Mouse (Mus musculus) mouse trophoblast stem cell (cell line): Measurements from ENCODE around the gene Tmem119.
"Not testable (repeated sequence)": the region's sequence is repeated elsewhere in the genome, so short reads cannot be mapped to it uniquely, and the experiment has no call there.

ENCODE experiments used
- in situ Hi-C, 2 experiments: fragments of 300-500 bp; cut with MseI, MboI; formaldehyde crosslinking; loops; 2 replicates in 1 of 2; 3 replicates in 1 of 2; pipeline ENCODE4 v1.15.1; 2025

Tmem119 gene

DNA sequence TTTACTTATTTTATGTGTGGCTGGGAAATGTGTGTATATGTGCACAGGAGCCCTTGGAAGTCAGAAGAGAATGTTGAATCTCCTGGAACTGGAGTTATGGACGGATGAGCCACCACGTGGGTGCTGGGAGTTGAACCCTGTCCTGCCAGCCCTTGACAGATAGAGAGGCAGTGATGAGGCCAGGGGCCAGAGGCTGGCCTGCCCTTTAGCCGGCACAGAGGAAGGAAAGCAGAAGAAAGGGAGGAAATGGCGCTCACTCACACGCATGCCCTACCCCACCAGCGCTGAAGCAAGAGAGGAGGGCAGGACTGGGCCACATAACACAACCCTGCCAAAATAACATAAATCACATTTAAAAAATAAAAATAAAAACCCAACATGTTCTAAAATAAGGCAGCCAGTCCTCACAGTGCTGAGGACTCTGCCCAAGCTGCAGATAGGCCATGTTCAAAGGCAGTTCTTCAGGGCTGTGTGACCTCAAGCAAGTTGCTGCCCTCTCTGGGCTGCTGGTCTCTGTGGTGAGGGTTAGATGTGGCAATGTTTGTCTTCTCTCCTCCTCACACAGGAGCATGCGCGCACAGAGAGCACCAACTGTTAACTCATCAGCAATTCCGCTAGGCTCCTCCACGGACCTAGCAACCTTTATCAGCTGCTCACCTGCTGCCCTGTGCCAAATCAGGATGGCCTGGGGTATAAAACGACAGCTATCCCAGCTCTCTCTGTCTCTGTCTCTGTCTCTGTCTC, 9.7 kb downstream of the Tmem119 start:
- in situ Hi-C loops = no loop called here

DNA sequence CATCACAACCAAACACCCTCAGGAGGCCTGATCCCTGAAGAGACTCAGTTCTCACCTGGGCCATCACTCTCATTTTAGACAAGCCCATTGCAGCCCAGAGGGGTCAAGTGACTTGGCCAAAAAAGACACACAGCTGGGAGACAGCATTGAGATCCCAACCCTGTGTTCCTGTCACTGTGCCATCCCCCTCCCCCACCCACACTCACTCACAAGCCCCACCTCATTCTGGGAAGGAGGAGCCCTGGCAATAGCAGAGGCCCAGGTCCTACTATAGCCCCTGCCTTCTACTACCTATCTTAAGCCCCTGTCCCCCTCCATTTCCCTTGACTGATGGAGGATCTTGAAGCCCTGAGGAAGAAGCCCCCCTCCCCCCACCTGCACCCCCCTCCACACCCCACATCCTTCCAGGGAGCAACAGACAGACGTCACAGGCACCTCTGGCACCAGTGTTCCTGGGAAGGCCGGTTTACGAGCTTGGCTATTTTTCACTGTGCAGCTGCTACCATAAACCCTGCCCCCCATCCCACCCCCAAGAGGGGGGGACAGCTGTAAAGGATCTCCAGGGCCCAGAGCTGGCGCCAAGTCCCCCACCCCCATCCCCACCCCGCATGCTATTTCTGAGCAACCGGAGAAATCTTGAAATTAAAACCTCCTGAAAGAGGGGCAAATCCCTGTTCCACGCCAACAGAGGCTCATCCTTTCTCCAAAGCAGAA, 11.1 kb downstream of the Tmem119 start:
- in situ Hi-C loops = no loop called here

DNA sequence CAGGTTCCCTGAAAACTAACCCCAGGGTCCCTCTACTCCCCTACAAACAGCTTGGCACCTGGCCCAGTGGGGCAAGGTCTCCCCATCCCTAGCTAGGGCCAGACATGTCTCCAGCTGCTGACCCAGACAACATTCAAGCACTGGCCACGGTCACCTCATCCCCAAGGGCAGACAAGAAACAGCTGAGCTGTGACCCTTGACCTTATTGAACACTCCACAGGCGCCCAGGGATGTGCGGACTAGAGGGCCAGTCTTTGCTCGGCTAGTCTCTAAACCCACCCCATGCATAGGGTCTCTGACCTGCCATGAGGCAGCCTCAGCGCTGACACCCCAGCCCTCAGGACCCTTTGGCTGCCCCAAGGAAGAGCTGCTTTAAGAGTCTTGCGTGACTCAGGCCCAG, 11.7 kb downstream of the Tmem119 start:
- in situ Hi-C loops = no loop called here

DNA sequence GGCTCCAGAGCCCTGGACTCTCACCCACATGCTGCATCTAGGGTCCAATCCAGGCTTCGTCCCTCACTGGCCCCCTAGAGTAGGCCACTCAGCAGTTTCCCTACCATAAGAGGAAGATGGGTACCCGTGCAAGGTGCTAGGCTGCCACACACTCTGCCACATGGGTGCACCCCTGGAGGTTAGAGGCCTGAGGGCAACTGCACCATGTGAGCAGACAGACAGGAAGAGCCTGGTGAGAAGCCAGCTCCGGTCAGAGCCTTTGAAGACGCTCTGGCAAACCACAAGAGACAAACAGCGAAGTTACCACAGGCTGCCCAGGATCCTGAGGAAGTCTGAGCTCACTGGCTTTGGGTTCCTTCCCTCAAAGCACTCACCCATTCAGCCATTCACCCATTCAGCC, 13.3 kb downstream of the Tmem119 start:
- in situ Hi-C loops = no loop called here

DNA sequence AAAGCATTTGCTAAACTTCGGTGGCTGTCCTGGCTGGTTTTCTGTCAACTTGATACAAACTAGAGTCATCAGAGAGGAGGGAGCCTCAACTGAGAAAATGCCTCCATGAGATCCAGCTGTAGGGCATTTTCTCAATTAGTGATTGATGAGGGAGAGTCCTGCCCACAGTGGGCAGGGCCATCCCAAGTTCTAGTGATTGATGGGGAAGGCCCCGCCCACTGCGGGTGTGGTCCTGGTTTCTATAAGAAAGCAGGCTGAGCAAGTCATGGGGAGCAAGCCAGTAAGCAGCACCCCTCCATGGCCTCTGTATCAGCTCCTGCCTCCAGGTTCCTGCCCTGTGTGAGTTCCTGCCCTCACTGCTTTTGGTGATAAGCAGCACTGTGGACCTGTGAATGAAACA, 16.2 kb downstream of the Tmem119 start:
- in situ Hi-C loops = not testable (repeated sequence)

DNA sequence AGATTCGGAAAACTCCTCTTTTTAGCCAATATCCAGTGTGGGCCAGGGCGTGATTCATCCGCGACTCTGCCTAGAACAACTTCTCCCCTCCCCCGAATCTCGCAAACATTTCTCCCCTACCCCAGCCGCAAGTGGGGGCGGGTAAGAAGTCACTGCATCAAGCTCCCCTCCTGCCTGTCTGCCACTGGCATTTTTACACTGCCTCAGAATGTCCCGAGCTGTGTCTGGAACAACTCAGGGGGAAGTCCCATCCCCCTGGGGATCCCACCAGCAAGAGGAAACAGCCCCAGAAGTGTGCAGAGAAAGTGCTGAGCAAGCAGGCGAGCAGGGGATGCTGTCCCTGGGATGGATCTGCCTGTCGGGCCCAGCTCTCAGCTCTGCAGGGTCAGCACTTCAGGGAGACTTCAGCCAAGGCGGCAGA, 16.7 kb downstream of the Tmem119 start:
- in situ Hi-C loops = no loop called here

DNA sequence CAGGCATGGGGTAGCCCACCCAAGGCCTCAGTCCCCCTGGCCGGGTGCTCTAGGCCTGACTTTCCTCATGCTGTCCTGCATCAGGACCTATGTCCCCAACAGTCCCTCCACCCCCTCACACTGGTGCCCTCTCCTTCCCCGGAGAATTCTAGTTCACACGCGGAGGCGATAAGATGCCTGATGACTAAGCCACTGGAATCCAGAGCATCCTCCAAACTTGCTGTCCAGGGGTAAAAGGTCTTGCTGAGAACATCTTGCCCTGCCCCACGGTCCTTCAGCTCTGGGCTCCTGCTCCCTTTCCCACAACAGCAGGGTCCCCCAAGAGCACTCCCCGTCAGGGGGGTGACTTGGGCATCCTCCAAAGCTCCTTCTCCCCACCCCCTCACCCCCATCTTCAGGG, 17.7 kb downstream of the Tmem119 start:
- in situ Hi-C loops = no loop called here

DNA sequence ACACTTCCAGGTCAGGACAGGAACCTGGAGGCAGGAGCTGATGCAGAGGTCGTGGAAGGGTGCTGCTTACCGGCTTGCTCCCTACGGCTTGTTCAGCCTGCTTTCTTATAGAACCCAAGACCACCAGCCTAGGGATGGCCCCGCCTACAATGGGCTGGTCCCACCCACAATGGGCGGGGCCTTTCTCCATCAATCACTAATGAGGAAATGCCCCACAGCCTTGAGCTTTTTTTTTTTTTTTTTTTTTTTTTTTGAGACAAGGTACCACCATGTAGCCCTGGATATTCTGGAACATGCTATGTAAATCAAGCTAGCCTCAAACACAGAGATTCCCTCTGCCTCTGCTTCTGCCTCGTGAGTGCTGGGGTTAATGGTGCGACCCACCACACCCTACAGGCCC, 18.4 kb downstream of the Tmem119 start:
- in situ Hi-C loops = no loop called here

DNA sequence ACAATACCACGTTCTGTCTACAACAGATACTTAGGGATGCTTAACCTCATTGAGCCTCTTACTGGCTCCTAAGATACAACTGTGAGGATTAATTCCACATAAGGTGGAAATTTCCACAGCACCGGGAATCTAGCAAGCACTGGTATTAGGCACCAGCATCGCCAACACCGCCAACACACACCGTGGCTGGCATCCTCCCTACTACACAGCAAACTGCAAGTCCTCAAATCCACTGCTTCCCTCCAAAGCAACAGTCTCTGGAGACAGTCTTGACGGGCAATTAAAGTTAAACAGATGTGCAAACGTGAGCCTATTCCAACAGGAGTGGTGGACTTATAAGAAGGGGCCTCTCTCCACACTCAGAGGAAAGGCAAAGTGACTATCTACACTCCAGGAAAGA, 19.1 kb downstream of the Tmem119 start:
- in situ Hi-C loops = no loop called here

DNA sequence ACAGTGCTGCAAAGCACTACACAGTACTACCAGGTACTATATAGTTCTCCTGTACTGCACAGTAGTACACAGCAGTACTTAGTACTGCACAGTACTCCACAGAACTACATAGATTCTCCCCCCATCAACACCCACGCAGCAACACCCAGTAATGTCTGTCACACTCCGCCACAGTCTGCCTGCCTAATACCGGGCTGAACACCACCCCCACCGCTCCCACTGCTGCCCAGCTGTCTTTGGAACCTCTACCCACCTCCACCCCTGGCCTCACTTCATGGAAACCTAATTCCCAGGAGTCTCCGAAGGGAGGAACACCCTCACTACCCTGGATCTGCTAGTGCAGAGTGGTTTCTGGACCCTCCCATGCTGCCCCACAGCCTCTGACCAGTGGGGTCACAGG, 19.6 kb downstream of the Tmem119 start:
- in situ Hi-C loops = no loop called here

DNA sequence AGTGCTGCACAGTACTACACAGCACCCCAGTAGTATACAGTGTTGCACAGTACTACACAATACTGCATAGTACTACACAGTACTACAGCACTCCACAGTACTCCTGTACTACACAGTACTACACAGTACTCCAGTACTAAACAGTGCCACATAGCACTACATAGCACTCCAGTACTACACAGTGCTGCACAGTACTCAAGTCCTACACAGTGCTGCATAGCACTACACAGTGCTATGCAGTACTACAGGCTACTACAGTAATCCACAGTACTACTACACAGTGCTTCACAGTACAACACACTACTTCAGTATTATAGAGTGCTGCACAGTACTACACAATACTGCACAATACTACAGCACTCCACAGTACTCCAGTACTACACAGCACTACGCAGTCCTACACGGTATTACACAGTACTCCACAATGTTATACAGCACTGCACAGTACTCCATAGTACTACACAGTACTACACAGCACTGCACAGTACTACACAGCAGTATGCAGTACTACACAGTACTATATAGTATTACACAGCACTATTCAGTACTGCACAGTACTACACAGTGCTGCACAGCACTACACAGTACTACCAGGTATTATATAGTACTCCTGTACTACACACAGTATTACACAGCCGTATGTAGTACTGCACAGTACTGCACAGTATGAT, 20.1 kb downstream of the Tmem119 start:
- in situ Hi-C loops = no loop called here

DNA sequence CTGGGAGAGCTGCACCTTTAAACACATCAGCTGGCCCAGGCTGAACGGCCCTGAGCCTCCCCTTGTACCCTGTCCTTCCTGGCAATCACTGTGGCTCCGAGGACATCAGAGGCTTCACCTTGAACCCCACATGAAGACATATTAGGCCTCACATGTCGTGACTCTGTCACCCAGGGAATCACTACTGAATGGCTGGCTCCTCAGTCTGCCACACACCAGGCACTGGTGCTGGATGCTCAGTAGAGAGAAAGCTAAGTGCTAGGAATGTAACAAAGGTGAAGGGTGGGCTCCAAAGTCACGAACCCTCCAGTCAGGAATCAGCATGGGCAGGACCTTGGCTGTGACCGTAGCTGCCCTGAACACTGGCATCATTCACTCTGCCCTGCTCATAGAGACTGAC, 20.7 kb downstream of the Tmem119 start:
- in situ Hi-C loops = loop anchor here in 1 of 2 experiments (5.0 kb wide), 1 partner anchor 33 kb away; no protein-coding TSS in a partner anchor

DNA sequence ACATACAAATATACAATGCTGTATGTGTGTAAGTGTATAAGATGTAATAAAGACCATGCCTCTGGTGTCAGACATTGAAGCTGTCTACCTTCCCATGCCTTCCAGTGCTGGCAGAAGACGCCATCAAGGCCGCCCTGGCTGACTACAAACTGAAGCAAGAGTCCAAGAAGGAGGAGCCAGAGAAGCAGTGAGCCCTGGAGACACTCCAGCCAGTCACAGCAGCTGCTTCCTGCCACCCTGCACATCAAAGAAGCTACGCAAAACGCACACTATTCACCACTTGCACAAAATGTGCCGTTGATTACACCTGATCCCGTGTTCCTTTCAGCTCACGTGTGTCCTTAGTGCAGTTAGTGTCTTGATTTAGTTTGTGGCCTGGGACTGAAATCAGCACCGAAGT, 22.6 kb downstream of the Tmem119 start:
- in situ Hi-C loops = loop anchor here in 1 of 2 experiments (5.0 kb wide), 1 partner anchor 35 kb away; no protein-coding TSS in a partner anchor

DNA sequence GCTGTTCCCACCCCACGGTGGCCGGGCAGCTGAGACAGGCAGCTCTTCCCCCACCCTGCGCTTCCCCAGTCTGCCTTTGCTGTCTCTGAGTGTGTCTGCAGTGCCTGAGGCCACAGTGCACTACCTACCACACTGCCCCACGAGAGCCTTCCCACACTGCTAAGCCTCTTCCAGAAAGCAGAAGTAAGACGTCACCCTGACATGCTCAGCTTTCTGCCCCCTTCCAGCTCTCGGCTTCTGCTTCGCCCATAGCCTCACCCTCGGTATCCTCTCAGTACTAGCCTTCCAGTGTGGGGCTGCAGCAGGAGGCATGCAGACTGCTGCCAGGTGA, 23.5 kb downstream of the Tmem119 start:
- in situ Hi-C loops = loop anchor here in 1 of 2 experiments (5.0 kb wide), 1 partner anchor 35 kb away; no protein-coding TSS in a partner anchor

DNA sequence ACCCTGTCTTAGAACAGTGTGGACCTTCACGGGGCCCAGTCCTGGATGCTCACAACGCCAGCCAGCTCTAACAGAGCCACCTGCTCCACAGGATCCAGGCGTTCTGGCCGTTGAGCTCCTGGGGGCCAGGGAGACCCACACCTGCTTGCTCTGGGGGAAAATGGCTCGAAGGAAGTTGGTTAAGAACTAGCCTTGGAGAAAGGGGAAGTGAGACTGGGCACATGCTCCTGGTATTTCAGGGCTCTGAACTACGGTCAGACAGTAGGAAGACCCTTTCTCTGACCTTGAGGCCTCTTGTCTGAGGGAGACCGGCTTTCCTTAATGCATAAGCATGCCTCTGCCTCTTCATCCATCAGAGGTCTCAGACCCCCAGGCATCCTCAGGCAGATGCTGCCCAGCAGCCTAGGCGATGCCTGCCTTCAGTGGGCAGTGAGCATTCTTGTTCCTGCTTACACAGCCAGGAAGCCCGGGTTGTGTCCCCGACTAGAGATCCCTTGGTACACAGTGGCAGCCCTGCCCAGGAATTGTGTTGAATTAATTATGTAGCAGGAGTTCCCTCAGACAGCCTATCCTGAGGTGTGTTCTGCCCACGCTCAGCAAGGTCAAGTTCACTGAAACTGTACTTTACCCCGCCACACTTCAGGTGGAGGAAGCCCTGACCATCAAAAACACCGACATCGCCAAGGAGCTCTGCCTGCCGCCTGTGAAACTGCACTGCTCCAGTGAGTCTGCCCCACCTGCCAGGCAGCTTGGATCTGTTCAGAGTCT, 24.0 kb downstream of the Tmem119 start:
- in situ Hi-C loops = loop anchor here in 1 of 2 experiments (5.0 kb wide), 1 partner anchor 36 kb away; no protein-coding TSS in a partner anchor

DNA sequence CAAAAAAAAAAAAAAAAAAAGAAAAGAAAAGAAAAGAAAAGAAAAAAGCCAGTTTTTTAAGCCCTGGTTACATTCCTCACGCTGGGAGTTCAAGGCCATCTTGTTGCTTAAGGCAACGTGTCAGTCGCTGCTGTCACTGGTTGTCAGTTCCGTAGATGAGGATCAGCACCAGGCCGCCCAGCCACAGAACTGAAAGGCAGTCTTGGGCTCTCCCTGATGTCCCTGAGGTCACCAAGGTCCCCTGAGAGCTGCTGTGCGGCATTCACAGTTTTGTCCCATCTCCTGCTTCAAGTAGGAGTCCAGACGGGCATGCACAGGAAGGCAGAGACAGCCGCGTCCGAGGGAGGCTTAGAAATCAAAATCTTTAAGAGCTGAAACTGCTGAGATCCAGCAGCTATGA, 24.7 kb downstream of the Tmem119 start:
- in situ Hi-C loops = loop anchor here in 1 of 2 experiments (5.0 kb wide), 1 partner anchor 37 kb away; no protein-coding TSS in a partner anchor

DNA sequence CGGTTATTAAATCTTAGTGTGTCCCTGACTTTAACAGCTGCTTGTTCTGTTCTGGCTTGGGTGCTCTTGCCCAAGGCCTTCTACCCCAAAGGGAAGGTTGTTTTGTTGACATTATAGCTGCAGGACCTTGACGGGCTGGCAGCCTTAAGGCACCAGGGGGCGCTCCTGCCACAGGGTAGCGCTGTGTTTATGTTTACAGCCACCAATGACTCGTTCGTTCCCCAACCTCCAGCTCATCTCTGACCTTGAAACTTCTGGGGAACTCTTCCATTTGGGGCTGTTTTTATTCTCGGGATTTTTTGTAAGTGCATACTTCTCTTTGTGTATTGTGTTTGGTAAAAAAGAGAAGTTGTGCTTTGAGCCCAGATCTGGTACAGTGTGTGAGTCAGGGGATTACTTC, 26.7 kb downstream of the Tmem119 start:
- in situ Hi-C loops = loop anchor here in 1 of 2 experiments (5.0 kb wide), 1 partner anchor 34 kb away; no protein-coding TSS in a partner anchor

DNA sequence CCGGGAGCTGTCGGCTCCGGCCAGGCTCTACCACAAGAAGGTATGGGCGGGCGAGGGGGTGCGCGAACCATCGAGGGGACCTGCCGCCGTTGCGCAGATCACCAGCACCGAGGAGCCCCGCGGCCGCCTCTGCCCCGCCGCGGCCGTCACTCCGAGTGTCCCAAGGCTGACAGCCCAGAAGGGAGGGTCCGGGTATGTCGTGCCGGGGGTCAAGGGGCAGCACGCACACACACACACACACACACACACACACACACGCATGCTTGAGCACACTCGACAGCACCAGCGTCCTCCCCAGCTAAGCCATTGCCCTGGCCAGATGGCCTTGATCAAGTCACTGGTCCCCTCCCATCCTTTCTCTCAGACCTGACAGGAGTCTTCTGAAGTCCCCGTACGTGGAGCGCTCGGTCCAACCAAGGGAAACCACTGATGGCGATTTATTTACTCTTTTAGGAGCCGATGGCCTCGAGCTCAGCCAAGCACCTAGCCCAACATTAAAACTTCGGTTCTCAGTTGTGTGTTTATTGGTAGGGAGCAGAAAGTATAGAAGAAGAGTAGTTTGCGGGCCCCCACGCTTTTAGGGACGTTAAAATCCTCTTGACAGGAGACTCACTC, 27.3 kb downstream of the Tmem119 start:
- in situ Hi-C loops = loop anchor here in 1 of 2 experiments (5.0 kb wide), 1 partner anchor 34 kb away; no protein-coding TSS in a partner anchor

DNA sequence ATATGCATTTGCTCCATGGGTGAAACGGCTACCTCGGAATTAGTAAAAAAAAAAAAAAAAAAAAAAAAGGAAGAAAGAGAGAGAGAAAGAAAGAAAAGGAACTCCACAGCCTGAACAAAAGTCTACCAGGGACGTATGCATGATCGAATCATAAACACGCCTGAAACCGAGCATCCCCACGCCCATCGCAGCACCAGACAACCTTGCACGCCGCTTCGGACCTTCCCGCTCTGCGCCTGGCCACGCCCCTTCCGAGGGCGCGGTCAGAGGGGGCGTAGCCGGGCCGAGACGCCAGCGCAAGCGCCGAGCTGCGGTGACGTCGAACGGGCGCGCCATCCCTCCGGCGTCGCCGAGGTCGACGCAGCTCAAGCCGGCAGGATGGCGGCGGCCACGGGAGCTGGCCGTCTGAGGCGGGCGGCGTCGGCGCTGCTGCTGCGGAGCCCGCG, 27.8 kb downstream of the Tmem119 start, which contains the start of the genes Sart3 and Iscu:
Sart3 (minus strand) TSS at position 61 of the 446 bp plus-strand sequence.
Iscu (plus strand) TSS at position 299 of the 446 bp plus-strand sequence.
- in situ Hi-C loops = loop anchor here in 1 of 2 experiments (5.0 kb wide), 1 partner anchor 35 kb away; no protein-coding TSS in a partner anchor
